Mouse (Mus musculus) hindbrain, embryonic 13.5 days (tissue): ENCODE results near the gene Fam20a. TPM values are rescaled to one million over a fixed set of nuclear protein-coding genes. Genes with fewer than 3 reads are reported as not detected.

Experiments used
- ATAC-seq: fragments of 200-750 bp; cut with Nextera tagmentation; 2 replicates; pipeline ENCODE4 v1.8.0; 2017; ENCODE audit warnings: moderate TSS enrichment; ENCODE audit not compliant: low FRiP score
- H3K27ac ChIP-seq: fragments of 300-500 bp; sonication (generic); 2 replicates; pipeline ENCODE4 v1.5.1; 2015; ENCODE audit warnings: inconsistent platforms, mild to moderate bottlenecking, moderate library complexity
- H3K27me3 ChIP-seq: fragments of 300-500 bp; sonication (generic); 2 replicates; pipeline ENCODE4 v1.6.1; 2015; ENCODE audit warnings: mild to moderate bottlenecking, inconsistent platforms
- H3K36me3 ChIP-seq: fragments of 300-500 bp; sonication (generic); 2 replicates; pipeline ENCODE4 v1.6.1; 2015; ENCODE audit warnings: mild to moderate bottlenecking, inconsistent platforms
- H3K4me1 ChIP-seq: fragments of 300-500 bp; sonication (generic); replicated peaks from 2 replicates; pipeline ENCODE4 v1.6.1; 2015; ENCODE audit warnings: inconsistent platforms
- H3K4me2 ChIP-seq: fragments of 300-500 bp; sonication (generic); 2 replicates; pipeline ENCODE4 v1.6.1; 2015; ENCODE audit warnings: inconsistent platforms, mild to moderate bottlenecking, moderate library complexity
- H3K4me3 ChIP-seq: fragments of 300-500 bp; sonication (generic); 2 replicates; pipeline ENCODE4 v1.5.1; 2015; ENCODE audit warnings: mild to moderate bottlenecking, inconsistent platforms
- H3K9ac ChIP-seq: fragments of 300-500 bp; sonication (generic); 2 replicates; pipeline ENCODE4 v1.6.1; 2015; ENCODE audit warnings: mild to moderate bottlenecking, inconsistent platforms
- H3K9me3 ChIP-seq: fragments of 300-500 bp; sonication (generic); 2 replicates; pipeline ENCODE4 v1.6.1; 2016; ENCODE audit warnings: inconsistent platforms
- WGBS: fragments of 180-500 bp; shearing (Covaris S2); methylation state at CpG from one replicate; pipeline ENCODE4 v1.1.7; 2015; 5-methylcytosine and 5-hydroxymethylcytosine counted together
- polyA plus RNA-seq: library from polyadenylated mRNA; unstranded; fragments of >200 nt; fragmentation: Nextera tagmentation; extraction: Ambion mirVana; gene quantifications from 2 replicates; pipeline ENCODE4 v1.2.1, GENCODE M21; 2015

Gene Fam20a
- polyA plus RNA-seq, 1 experiment from 2014 or later = 2.4 TPM

- whole genome bisulfite sequencing = 82% methylated on average over 21 of the region's 21 CpGs
- H3K4me1 ChIP-seq = peaks cover 3% of the 10 kb centered on the region; the same call in 1 of the 2 replicates
- H3K9me3 ChIP-seq = no peaks in the 10 kb centered on the region
- no peaks in the 10 kb centered on the region for H3K27me3 ChIP-seq
- H3K9ac ChIP-seq = no peak overlapping the region
- peaks cover 15% of the 10 kb centered on the region for H3K36me3 ChIP-seq
- H3K27ac ChIP-seq = no peak overlapping the region
- no peak for ATAC-seq
- no peak overlapping the region for H3K4me3 ChIP-seq
- no peak overlapping the region for H3K4me2 ChIP-seq
Observed at GRCm38 (mm10) chr11:109672881-109673739, 49.0 kb downstream of the Fam20a start.

- Histone ChIP-seq H3K27me3 (no peaks in the 10 kb centered on the region), H3K9me3 (no peaks in the 10 kb centered on the region), H3K36me3 (peaks cover 23% of the 10 kb centered on the region), H3K9ac (no peak overlapping the region), H3K4me3 (no peak overlapping the region), H3K4me1 (peaks cover 3% of the 10 kb centered on the region; the same call in 1 of the 2 replicates), H3K27ac (no peak overlapping the region), H3K4me2 (no peak overlapping the region)
- no peak for ATAC-seq
- WGBS = 89% methylated on average over 8 of the region's 8 CpGs
Observed at GRCm38 (mm10) chr11:109672396-109672795, 49.7 kb downstream of the Fam20a start.

- H3K36me3 ChIP-seq = peaks cover 27% of the 10 kb centered on the region
- H3K4me2 ChIP-seq = no peak overlapping the region
- 90% methylated on average over 5 of the region's 5 CpGs for WGBS
- H3K4me1 ChIP-seq = peaks cover 3% of the 10 kb centered on the region; the same call in 1 of the 2 replicates
- H3K9me3 ChIP-seq = no peaks in the 10 kb centered on the region
- no peak for ATAC-seq
- no peak overlapping the region for H3K4me3 ChIP-seq
- no peak overlapping the region for H3K9ac ChIP-seq
- H3K27ac ChIP-seq = no peak overlapping the region
- no peaks in the 10 kb centered on the region for H3K27me3 ChIP-seq
Observed at GRCm38 (mm10) chr11:109672021-109672324, 50.1 kb downstream of the Fam20a start.

GRCm38 (mm10) chr11:109671136-109672020, 50.7 kb downstream of the Fam20a start:
- Histone ChIP-seq H3K36me3 (peaks cover 33% of the 10 kb centered on the region), H3K4me3 (no peak overlapping the region), H3K9ac (no peak overlapping the region), H3K9me3 (no peaks in the 10 kb centered on the region), H3K27me3 (no peaks in the 10 kb centered on the region), H3K4me2 (no peak overlapping the region), H3K27ac (no peak overlapping the region; the same call in 1 of the 2 replicates), H3K4me1 (peaks cover 3% of the 10 kb centered on the region; the same call in 1 of the 2 replicates)
- ATAC-seq = no peak
- WGBS = 86% methylated on average over 6 of the region's 6 CpGs

- WGBS = 59% methylated on average over 14 of the region's 14 CpGs
- peaks cover 44% of the 10 kb centered on the region for H3K36me3 ChIP-seq
- H3K27ac ChIP-seq = peak overlapping the region; percentile 48; the same call in 1 of the 2 replicates
Observed at GRCm38 (mm10) chr11:109670026-109670916, 51.8 kb downstream of the Fam20a start.

GRCm38 (mm10) chr11:109669149-109669708, 52.9 kb downstream of the Fam20a start:
- H3K27me3 ChIP-seq = no peaks in the 10 kb centered on the region
- H3K4me3 ChIP-seq = no peak overlapping the region
- H3K9me3 ChIP-seq = no peaks in the 10 kb centered on the region
- 89% methylated on average over 8 of the region's 8 CpGs for WGBS
- H3K9ac ChIP-seq = no peak overlapping the region
- H3K4me1 ChIP-seq = peaks cover 3% of the 10 kb centered on the region; the same call in 1 of the 2 replicates
- peaks cover 54% of the 10 kb centered on the region for H3K36me3 ChIP-seq
- no peak overlapping the region for H3K4me2 ChIP-seq
- ATAC-seq = no peak
- H3K27ac ChIP-seq = no peak overlapping the region

More at GRCm38 (mm10) chr11:109670026-109670916, 51.8 kb downstream of the Fam20a start:
- Histone ChIP-seq H3K4me1 (peaks cover 3% of the 10 kb centered on the region; the same call in 1 of the 2 replicates), H3K4me3 (no peak overlapping the region), H3K9ac (no peak overlapping the region), H3K4me2 (no peak overlapping the region), H3K27me3 (no peaks in the 10 kb centered on the region), H3K9me3 (no peaks in the 10 kb centered on the region)
- ATAC-seq = peak; percentile 73

- 90% methylated on average over 8 of the region's 8 CpGs for WGBS
- H3K4me1 ChIP-seq = peaks cover 3% of the 10 kb centered on the region; the same call in 1 of the 2 replicates
- H3K9me3 ChIP-seq = no peaks in the 10 kb centered on the region
- H3K36me3 ChIP-seq = peaks cover 64% of the 10 kb centered on the region
- no peak overlapping the region for H3K27ac ChIP-seq
- no peak overlapping the region for H3K9ac ChIP-seq
- H3K27me3 ChIP-seq = no peaks in the 10 kb centered on the region
- H3K4me2 ChIP-seq = no peak overlapping the region
- no peak for ATAC-seq
- H3K4me3 ChIP-seq = no peak overlapping the region
Observed at GRCm38 (mm10) chr11:109668115-109668725, 53.9 kb downstream of the Fam20a start.

GRCm38 (mm10) chr11:109667371-109667770, 54.7 kb downstream of the Fam20a start:
- Histone ChIP-seq H3K27ac (no peak overlapping the region), H3K9ac (no peak overlapping the region), H3K4me3 (no peak overlapping the region), H3K9me3 (no peaks in the 10 kb centered on the region), H3K36me3 (peaks cover 72% of the 10 kb centered on the region), H3K4me2 (no peak overlapping the region), H3K27me3 (no peaks in the 10 kb centered on the region), H3K4me1 (peaks cover 3% of the 10 kb centered on the region; the same call in 1 of the 2 replicates)
- 93% methylated on average over 19 of the region's 19 CpGs for WGBS
- no peak for ATAC-seq

GRCm38 (mm10) chr11:109666411-109666810, 55.7 kb downstream of the Fam20a start:
- no peaks in the 10 kb centered on the region for H3K27me3 ChIP-seq
- no peak overlapping the region for H3K9ac ChIP-seq
- H3K36me3 ChIP-seq = peaks cover 79% of the 10 kb centered on the region
- H3K4me2 ChIP-seq = no peak overlapping the region
- H3K27ac ChIP-seq = no peak overlapping the region
- H3K4me1 ChIP-seq = peaks cover 3% of the 10 kb centered on the region; the same call in 1 of the 2 replicates
- no peak overlapping the region for H3K4me3 ChIP-seq
- 95% methylated on average over 13 of the region's 13 CpGs for WGBS
- ATAC-seq = no peak
- no peaks in the 10 kb centered on the region for H3K9me3 ChIP-seq

GRCm38 (mm10) chr11:109665424-109665823, 56.7 kb downstream of the Fam20a start:
- Histone ChIP-seq H3K27me3 (no peaks in the 10 kb centered on the region), H3K27ac (no peak overlapping the region), H3K4me3 (no peak overlapping the region), H3K4me2 (no peak overlapping the region), H3K9ac (no peak overlapping the region), H3K4me1 (0 out of 2 replicates have a peak, but pooled peaks cover under 1% of the 10 kb centered on the region), H3K9me3 (no peaks in the 10 kb centered on the region), H3K36me3 (peaks cover 83% of the 10 kb centered on the region)
- WGBS = 88% methylated on average over 6 of the region's 6 CpGs
- no peak for ATAC-seq

- Histone ChIP-seq H3K4me1 (no peaks in the 10 kb centered on the region), H3K9me3 (no peaks in the 10 kb centered on the region), H3K36me3 (peaks cover 89% of the 10 kb centered on the region), H3K27ac (no peak overlapping the region), H3K9ac (no peak overlapping the region), H3K4me3 (no peak overlapping the region), H3K4me2 (no peak overlapping the region), H3K27me3 (no peaks in the 10 kb centered on the region)
- ATAC-seq = no peak
- WGBS = 91% methylated on average over 13 of the region's 13 CpGs
Observed at GRCm38 (mm10) chr11:109664293-109664692, 57.8 kb downstream of the Fam20a start.
